Mouse (Mus musculus): ENCODE results near the gene Neurod1. TPM values are rescaled to one million over a fixed set of nuclear protein-coding genes. Genes with fewer than 3 reads are reported as not detected.
A peak's percentile ranks its signal among the peaks of the same experiment; 100 is the strongest.

Gene Neurod1
- polyA plus RNA-seq, 1 experiment from 2014 or later = 4.2 TPM

DNA sequence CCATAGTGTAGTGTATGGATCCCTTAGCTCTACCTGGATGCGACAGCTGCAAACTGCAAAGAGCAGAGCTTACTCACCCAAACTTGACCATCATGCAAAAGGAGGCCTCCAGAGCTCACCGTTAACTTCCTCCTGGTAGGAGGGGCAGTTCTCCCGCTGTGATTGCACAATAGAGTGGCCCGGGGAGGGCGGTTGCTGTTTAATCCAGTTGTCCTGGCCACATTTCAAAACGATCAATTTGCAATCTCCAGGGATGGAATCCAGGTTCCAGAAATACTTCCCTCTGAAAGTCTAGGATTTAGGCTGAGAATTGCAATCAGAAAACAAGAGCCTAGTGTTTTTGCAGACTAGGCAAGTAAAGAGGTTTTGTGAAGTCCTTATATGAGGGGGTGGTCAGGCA lies 26.9 kb downstream of the Neurod1 start:
- ATAC-seq (ENCODE audit: low read depth) (0 out of 2 replicates have a peak, but pooled peaks have one; percentile 16), DNase-seq (ENCODE audit: low spot score) (peak; percentile 50)

GRCm38 (mm10) chr2:79429108-79429507 lies 27.4 kb downstream of the Neurod1 start:
- Histone ChIP-seq H3K4me2 (ENCODE audit: low read depth, low read length) (peak overlapping the region; percentile 85), H3K4me3 (ENCODE audit: low read depth, low read length) (peak overlapping the region; percentile 42), H3K36me3 (ENCODE audit: control insufficient read depth, insufficient read depth, low read length) (no peaks in the 10 kb centered on the region), H3K27ac (replicated peaks; ENCODE audit: low read depth, low read length) (no peak overlapping the region), H3K27me3 (replicated peaks; ENCODE audit: control insufficient read depth, insufficient read depth, low read length) (peaks cover 5% of the 10 kb centered on the region), H3K4me1 (ENCODE audit: control insufficient read depth, insufficient read depth, low read length) (0 out of 2 replicates have a peak, but pooled peaks cover 5% of the 10 kb centered on the region), H3K9ac (ENCODE audit: low read depth, low read length) (peak overlapping the region; percentile 60), H3K9me3 (ENCODE audit: control insufficient read depth, low read length) (no peaks in the 10 kb centered on the region)
- ATAC-seq (ENCODE audit: low read depth) = 0 out of 2 replicates have a peak, but pooled peaks have one; percentile 35
- WGBS = 14% methylated on average over 7 of the region's 7 CpGs
- DNase-seq (ENCODE audit: low spot score) = no peak

More for the DNA sequence above, 26.9 kb downstream of the Neurod1 start:
- no peak overlapping the region for H3K27ac ChIP-seq (replicated peaks; ENCODE audit: low read depth, low read length)
- H3K36me3 ChIP-seq (ENCODE audit: control insufficient read depth, insufficient read depth, low read length) = no peaks in the 10 kb centered on the region
- no peak overlapping the region for H3K4me3 ChIP-seq (ENCODE audit: low read depth, low read length)
- H3K9me3 ChIP-seq (ENCODE audit: control insufficient read depth, low read length) = no peaks in the 10 kb centered on the region
- H3K4me2 ChIP-seq (ENCODE audit: low read depth, low read length) = no peak overlapping the region
- 0 out of 2 replicates have a peak, but pooled peaks cover 5% of the 10 kb centered on the region for H3K4me1 ChIP-seq (ENCODE audit: control insufficient read depth, insufficient read depth, low read length)
- no peak overlapping the region for H3K9ac ChIP-seq (ENCODE audit: low read depth, low read length)
- 12% methylated on average over 6 of the region's 6 CpGs for WGBS
- H3K27me3 ChIP-seq (replicated peaks; ENCODE audit: control insufficient read depth, insufficient read depth, low read length) = peaks cover 5% of the 10 kb centered on the region

DNA sequence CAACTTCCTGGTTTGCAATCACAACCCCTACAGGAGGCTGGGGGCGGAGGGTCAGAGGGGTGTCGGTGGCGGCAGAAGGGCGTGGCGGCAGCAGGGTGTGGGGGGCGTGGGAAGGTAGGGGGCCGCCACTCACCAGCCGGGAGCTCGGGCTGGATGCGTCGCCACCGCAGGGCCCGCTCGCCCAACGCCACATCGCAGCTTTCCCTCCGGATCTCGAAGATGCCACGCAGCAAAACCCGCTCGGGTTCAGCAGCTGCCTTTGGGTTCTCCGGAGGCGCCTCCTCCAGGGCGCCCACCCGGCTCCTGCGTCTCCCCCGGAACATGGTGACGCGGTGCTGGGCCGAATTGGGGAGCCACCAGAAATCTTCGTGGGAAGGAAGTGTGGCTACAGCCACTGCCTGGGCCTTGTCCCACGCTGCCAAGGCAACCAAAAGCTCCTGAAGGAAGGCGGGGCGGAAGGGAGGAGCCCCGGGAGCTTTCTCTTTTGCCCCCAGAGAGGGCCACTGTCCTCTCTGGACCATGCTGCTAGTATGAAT lies 27.9 kb downstream of the Neurod1 start:
- Histone ChIP-seq H3K4me2 (ENCODE audit: low read depth, low read length) (peak overlapping the region; percentile 85), H3K27me3 (replicated peaks; ENCODE audit: control insufficient read depth, insufficient read depth, low read length) (peaks cover 5% of the 10 kb centered on the region), H3K4me1 (ENCODE audit: control insufficient read depth, insufficient read depth, low read length) (0 out of 2 replicates have a peak, but pooled peaks cover 5% of the 10 kb centered on the region), H3K9ac (ENCODE audit: low read depth, low read length) (peak overlapping the region; percentile 60), H3K4me3 (ENCODE audit: low read depth, low read length) (peak overlapping the region; percentile 42), H3K36me3 (ENCODE audit: control insufficient read depth, insufficient read depth, low read length) (no peaks in the 10 kb centered on the region), H3K9me3 (ENCODE audit: control insufficient read depth, low read length) (no peaks in the 10 kb centered on the region), H3K27ac (replicated peaks; ENCODE audit: low read depth, low read length) (no peak overlapping the region)
- ATAC-seq (ENCODE audit: low read depth) (peak; percentile 70; the same call in 1 of the 2 replicates), DNase-seq (ENCODE audit: low spot score) (peak; percentile 31)
- 2% methylated on average over 16 of the region's 35 CpGs for WGBS

- DNase-seq (ENCODE audit: low spot score) = peak; percentile 50
- Histone ChIP-seq H3K4me3 (ENCODE audit: low read depth, low read length) (peak overlapping the region; percentile 42), H3K9ac (ENCODE audit: low read depth, low read length) (no peak overlapping the region), H3K9me3 (ENCODE audit: control insufficient read depth, low read length) (no peaks in the 10 kb centered on the region), H3K4me2 (ENCODE audit: low read depth, low read length) (peak overlapping the region; percentile 85), H3K4me1 (ENCODE audit: control insufficient read depth, insufficient read depth, low read length) (0 out of 2 replicates have a peak, but pooled peaks cover 5% of the 10 kb centered on the region), H3K27me3 (replicated peaks; ENCODE audit: control insufficient read depth, insufficient read depth, low read length) (peaks cover 5% of the 10 kb centered on the region), H3K36me3 (ENCODE audit: control insufficient read depth, insufficient read depth, low read length) (no peaks in the 10 kb centered on the region), H3K27ac (replicated peaks; ENCODE audit: low read depth, low read length) (no peak overlapping the region)
- 9% methylated on average over 6 of the region's 6 CpGs for WGBS
- ATAC-seq (ENCODE audit: low read depth) = no peak
These were observed 28.5 kb downstream of the Neurod1 start for GRCm38 (mm10) chr2:79428022-79428421.

- Histone ChIP-seq H3K4me2 (ENCODE audit: low read depth, low read length) (no peak overlapping the region), H3K4me1 (ENCODE audit: control insufficient read depth, insufficient read depth, low read length) (no peaks in the 10 kb centered on the region), H3K36me3 (ENCODE audit: control insufficient read depth, insufficient read depth, low read length) (no peaks in the 10 kb centered on the region), H3K27ac (replicated peaks; ENCODE audit: low read depth, low read length) (no peak overlapping the region), H3K9me3 (ENCODE audit: control insufficient read depth, low read length) (no peaks in the 10 kb centered on the region), H3K9ac (ENCODE audit: low read depth, low read length) (no peak overlapping the region), H3K4me3 (ENCODE audit: low read depth, low read length) (no peak overlapping the region), H3K27me3 (replicated peaks; ENCODE audit: control insufficient read depth, insufficient read depth, low read length) (no peaks in the 10 kb centered on the region)
- DNase-seq (ENCODE audit: low spot score) (peak; percentile 73), ATAC-seq (ENCODE audit: low read depth) (peak; percentile 91)
- 26% methylated on average over 6 of the region's 6 CpGs for WGBS
These were observed 34.9 kb downstream of the Neurod1 start for GRCm38 (mm10) chr2:79421696-79422095.

- H3K36me3 ChIP-seq (ENCODE audit: control insufficient read depth, insufficient read depth, low read length) = no peaks in the 10 kb centered on the region
- H3K9me3 ChIP-seq (ENCODE audit: control insufficient read depth, low read length) = no peaks in the 10 kb centered on the region
- no peak overlapping the region for H3K4me3 ChIP-seq (ENCODE audit: low read depth, low read length)
- H3K4me1 ChIP-seq (ENCODE audit: control insufficient read depth, insufficient read depth, low read length) = no peaks in the 10 kb centered on the region; the same call in 1 of the 2 replicates
- peak; percentile 60; the same call in 1 of the 2 replicates for ATAC-seq (ENCODE audit: low read depth)
- no peak for DNase-seq (ENCODE audit: low spot score)
- 74% methylated on average over 7 of the region's 7 CpGs for WGBS
- H3K9ac ChIP-seq (ENCODE audit: low read depth, low read length) = no peak overlapping the region
- H3K27me3 ChIP-seq (replicated peaks; ENCODE audit: control insufficient read depth, insufficient read depth, low read length) = no peaks in the 10 kb centered on the region
- no peak overlapping the region for H3K27ac ChIP-seq (replicated peaks; ENCODE audit: low read depth, low read length)
- H3K4me2 ChIP-seq (ENCODE audit: low read depth, low read length) = no peak overlapping the region
These were observed 42.0 kb downstream of the Neurod1 start for GRCm38 (mm10) chr2:79414505-79414904.

DNA sequence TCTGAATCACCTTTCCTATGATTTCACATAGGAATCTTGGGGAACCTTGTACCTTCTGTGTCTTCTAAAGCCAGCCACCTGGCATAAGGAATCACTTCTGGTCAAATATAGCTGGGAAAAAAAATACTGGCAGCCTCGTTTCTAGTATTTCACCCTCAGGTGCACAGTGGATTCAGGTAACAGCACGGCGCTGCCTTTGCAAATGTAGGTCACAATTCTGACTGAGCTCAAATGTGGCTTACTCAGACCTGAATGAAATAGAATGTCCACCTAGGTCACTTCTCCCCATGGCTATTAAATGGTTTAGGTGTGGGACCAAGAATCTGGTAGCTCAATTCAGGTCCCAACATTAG lies 45.7 kb downstream of the Neurod1 start:
- Histone ChIP-seq H3K27ac (replicated peaks; ENCODE audit: low read depth, low read length) (no peak overlapping the region), H3K4me1 (ENCODE audit: control insufficient read depth, insufficient read depth, low read length) (no peaks in the 10 kb centered on the region; the same call in 1 of the 2 replicates), H3K4me3 (ENCODE audit: low read depth, low read length) (no peak overlapping the region), H3K4me2 (ENCODE audit: low read depth, low read length) (no peak overlapping the region), H3K36me3 (ENCODE audit: control insufficient read depth, insufficient read depth, low read length) (no peaks in the 10 kb centered on the region), H3K9ac (ENCODE audit: low read depth, low read length) (no peak overlapping the region), H3K9me3 (ENCODE audit: control insufficient read depth, low read length) (no peaks in the 10 kb centered on the region), H3K27me3 (replicated peaks; ENCODE audit: control insufficient read depth, insufficient read depth, low read length) (no peaks in the 10 kb centered on the region)
- 70% methylated on average over 3 of the region's 3 CpGs for WGBS
- DNase-seq (ENCODE audit: low spot score) = no peak
- no peak for ATAC-seq (ENCODE audit: low read depth)

- Histone ChIP-seq H3K4me2 (ENCODE audit: low read depth, low read length) (no peak overlapping the region), H3K27ac (replicated peaks; ENCODE audit: low read depth, low read length) (no peak overlapping the region), H3K36me3 (ENCODE audit: control insufficient read depth, insufficient read depth, low read length) (no peaks in the 10 kb centered on the region), H3K4me3 (ENCODE audit: low read depth, low read length) (no peak overlapping the region), H3K9me3 (ENCODE audit: control insufficient read depth, low read length) (no peaks in the 10 kb centered on the region), H3K27me3 (replicated peaks; ENCODE audit: control insufficient read depth, insufficient read depth, low read length) (no peaks in the 10 kb centered on the region), H3K9ac (ENCODE audit: low read depth, low read length) (no peak overlapping the region), H3K4me1 (ENCODE audit: control insufficient read depth, insufficient read depth, low read length) (no peaks in the 10 kb centered on the region; the same call in 1 of the 2 replicates)
- DNase-seq (ENCODE audit: low spot score) (no peak), ATAC-seq (ENCODE audit: low read depth) (no peak)
- WGBS = 51% methylated on average over 15 of the region's 15 CpGs
These were observed 46.2 kb downstream of the Neurod1 start for GRCm38 (mm10) chr2:79410247-79410902.

All from embryonic facial prominence, embryonic 14.5 days (tissue).